20 mouse cellular contexts compared by ENCODE assay signal in the genomic region with DNA sequence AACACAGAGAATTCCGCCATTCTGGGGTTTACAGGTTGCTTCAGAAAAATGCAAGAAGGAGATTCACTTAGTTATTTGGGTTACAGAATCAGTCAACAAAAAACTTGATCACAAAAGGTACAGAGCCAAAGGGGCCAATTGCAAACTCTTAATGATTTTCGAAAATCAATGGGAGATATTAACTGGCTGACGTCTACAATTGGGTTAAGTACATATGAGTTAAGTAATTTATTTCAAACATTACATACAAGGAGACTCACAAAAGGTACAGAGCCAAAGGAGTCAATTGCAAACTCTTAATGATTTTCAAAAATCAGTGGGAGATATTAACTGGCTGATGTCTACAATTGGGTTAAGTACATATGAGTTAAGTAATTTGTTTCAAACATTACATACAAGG. TPM values are rescaled to one million over a fixed set of nuclear protein-coding genes. Genes with fewer than 3 reads are reported as not detected.
DNase-seq lines count a peak whose midpoint lies in the region; ATAC-seq and TF ChIP-seq lines count a peak whose summit lies in the region.
"Had no signal": no experiment of that assay in that cellular context is flagged by ENCODE, and none has a peak within 500 bp of the region (broad histone marks: within the 10 kb centered on the region; RNA-seq: fewer than 3 reads in every experiment).

No protein-coding gene starts in this region.

- peaks cover 7% of the 10 kb centered on the region; the same call in 1 of the 2 replicates for H3K4me1 ChIP-seq in liver, adult 2 months (ENCODE audit: control insufficient read depth, insufficient read depth, low read length)
- no peaks in the 10 kb centered on the region for H3K4me1 ChIP-seq in liver, embryonic 11.5 days (replicated peaks; ENCODE audit: control insufficient read depth, insufficient read depth, low read length)

- no peak overlapping the region for H3K9ac ChIP-seq in liver, adult 2 months (ENCODE audit: low read depth, low read length)
- H3K9ac ChIP-seq in liver, embryonic 11.5 days (ENCODE audit: low read depth, low read length) = no peak overlapping the region

- H3K79me2 ChIP-seq in liver, adult 2 months (ENCODE audit: control insufficient read depth, insufficient read depth, low read length) = no peaks in the 10 kb centered on the region

- no peak for TF ChIP-seq CTCF in liver, adult 2 months (IDR thresholded peaks at IDR 0.05; ENCODE audit: low read depth, low read length)

- peak; percentile 91 for DNase-seq in liver, adult 2 months (ENCODE audit: extremely low read depth, low read depth, low spot score)
- no peak for DNase-seq in liver, embryonic 11.5 days (ENCODE audit: low spot score)
- DNase-seq: adrenal gland, adult 2 months; adrenal gland, adult 8-10 months; adrenal gland, postnatal 10 days; adrenal gland, postnatal 14 days; adrenal gland, postnatal 25 days; adrenal gland, postnatal 36 days; B cell, adult 2 months; cerebellum, adult 11 months; cerebellum, adult 11-12 months; cerebellum, adult 18-20 months; cerebellum, adult 2 months had no signal

- no peak for ATAC-seq in liver, embryonic 11.5 days (replicated peaks; ENCODE audit: low FRiP score)
- ATAC-seq: activated CD4-positive, CD25-positive, alpha-beta regulatory T cell, adult 4 months; CD4-positive, CD25-positive, alpha-beta regulatory T cell, adult 4 months; Patski had no signal

- WGBS in liver, adult 2 months = 26% methylated on average over 3 of the region's 3 CpGs
- WGBS in liver, embryonic 11.5 days = 83% methylated on average over 3 of the region's 3 CpGs

- no peak overlapping the region for H3K4me3 ChIP-seq in liver, adult 2 months (ENCODE audit: insufficient read depth, low read depth, low read length)
- no peak overlapping the region for H3K4me3 ChIP-seq in liver, embryonic 11.5 days (ENCODE audit: low read depth, low read length)

- no peaks in the 10 kb centered on the region for H3K9me3 ChIP-seq in liver, embryonic 11.5 days (ENCODE audit: control insufficient read depth, low read length)
- H3K9me3 ChIP-seq: G1E had no signal

- no peak overlapping the region for H3K4me2 ChIP-seq in liver, embryonic 11.5 days

- H3K27ac ChIP-seq in liver, adult 2 months (replicated peaks; ENCODE audit: insufficient read depth, low read depth, low read length) = no peak overlapping the region
- no peak overlapping the region for H3K27ac ChIP-seq in liver, embryonic 11.5 days (ENCODE audit: low read depth, low read length)

- H3K36me3 ChIP-seq in liver, adult 2 months (ENCODE audit: control insufficient read depth, insufficient read depth, low read length) = no peaks in the 10 kb centered on the region
- no peaks in the 10 kb centered on the region for H3K36me3 ChIP-seq in liver, embryonic 11.5 days (ENCODE audit: control insufficient read depth, insufficient read depth, low read length)
- H3K36me3 ChIP-seq: G1E had no signal

- no peaks in the 10 kb centered on the region for H3K27me3 ChIP-seq in liver, adult 2 months (ENCODE audit: control insufficient read depth, insufficient read depth, low read length)
- no peaks in the 10 kb centered on the region for H3K27me3 ChIP-seq in liver, embryonic 11.5 days (replicated peaks; ENCODE audit: control insufficient read depth, insufficient read depth, low read length)

- no peak for TF ChIP-seq POLR2A in liver, adult 2 months (IDR thresholded peaks at IDR 0.05; ENCODE audit: extremely low read depth, insufficient read depth, low read length)

RNA-seq across cellular contexts. Expression of a gene that starts 23.9 kb away (rescaled TPM):
- 3.4 and 3.8 TPM in 2 replicates for total RNA-seq in liver, adult 2 months (2014; rRNA removed)
- polyA plus RNA-seq in liver, adult 2 months (2012; rRNA removed) = 5.6 and 7.3 TPM in 2 replicates
- polyA plus RNA-seq in liver, embryonic 11.5 days (2014; fragmentation: Nextera tagmentation; extraction: Ambion mirVana) = 211 TPM in 2 replicates

RNA-seq across cellular contexts. Expression of a gene that starts 32.1 kb away (rescaled TPM):
- total RNA-seq in liver, adult 2 months (2014; rRNA removed) = 0.67 and 9.8 TPM in 2 replicates
- polyA plus RNA-seq in liver, adult 2 months (2012; rRNA removed) = 2.6 and 3.7 TPM in 2 replicates
- not detected in 2 replicates for polyA plus RNA-seq in liver, embryonic 11.5 days (2014; fragmentation: Nextera tagmentation; extraction: Ambion mirVana)
- total RNA-seq: CH12.LX, G1E had no signal
- polyA plus RNA-seq: activated CD4-positive, CD25-positive, alpha-beta regulatory T cell, adult 4 months; brain, embryonic 14.5 days; CD4-positive, CD25-positive, alpha-beta regulatory T cell, adult 4 months; cerebellum, adult 2 months; G1E; Patski had no signal

RNA-seq across cellular contexts. Expression of a gene that starts 48.6 kb away (rescaled TPM):
- not detected in 2 replicates for total RNA-seq in liver, adult 2 months (2014; rRNA removed)
- polyA plus RNA-seq in liver, adult 2 months (2012; rRNA removed) = not detected in 2 replicates
- 0.47 and 0.55 TPM in 2 replicates for polyA plus RNA-seq in liver, embryonic 11.5 days (2014; fragmentation: Nextera tagmentation; extraction: Ambion mirVana)
- total RNA-seq: adrenal gland, adult 18-20 months; adrenal gland, adult 2 months; adrenal gland, postnatal 14 days; adrenal gland, postnatal 25 days; CH12.LX; G1E had no signal
- polyA plus RNA-seq: activated CD4-positive, CD25-positive, alpha-beta regulatory T cell, adult 4 months; adrenal gland, adult 2 months; CD4-positive, CD25-positive, alpha-beta regulatory T cell, adult 4 months; G1E; Patski had no signal

RNA-seq across cellular contexts. Expression of a gene that starts 52.7 kb away (rescaled TPM):
- total RNA-seq in liver, adult 2 months (2014; rRNA removed) = 25.0 and 25.7 TPM in 2 replicates
- polyA plus RNA-seq in liver, adult 2 months (2012; rRNA removed) = 49.3 and 58.1 TPM in 2 replicates
- polyA plus RNA-seq in liver, embryonic 11.5 days (2014; fragmentation: Nextera tagmentation; extraction: Ambion mirVana) = 30.8 and 31.1 TPM in 2 replicates

RNA-seq across cellular contexts. Expression of a gene that starts 54.5 kb away (rescaled TPM):
- total RNA-seq in liver, adult 2 months (2014; rRNA removed) = 14.9 and 18.1 TPM in 2 replicates
- 27.9 and 42.1 TPM in 2 replicates for polyA plus RNA-seq in liver, adult 2 months (2012; rRNA removed)
- polyA plus RNA-seq in liver, embryonic 11.5 days (2014; fragmentation: Nextera tagmentation; extraction: Ambion mirVana) = 67.5 and 78.9 TPM in 2 replicates

Comparison
In these comparisons a context has a peak if more than half of its experiments do, and no peak if none do; other contexts are left out.
1. RNA of a gene that starts 23.9 kb away (polyA plus RNA-seq): 211 TPM in liver, embryonic 11.5 days; 5.6 to 7.3 TPM in liver, adult 2 months; every median in the first group is over 10 times any median in the second.